Mouse (Mus musculus) liver, embryonic 15.5 days (tissue): ENCODE results near the gene Gm20388. TPM values are rescaled to one million over a fixed set of nuclear protein-coding genes. Genes with fewer than 3 reads are reported as not detected.
A peak's percentile ranks its signal among the peaks of the same experiment; 100 is the strongest.
"Not testable (repeated sequence)": the region's sequence is repeated elsewhere in the genome, so short reads cannot be mapped to it uniquely, and the experiment has no call there.

ENCODE experiments used
- ATAC-seq: fragments of 200-750 bp; cut with Nextera tagmentation; 2 replicates; pipeline ENCODE4 v1.8.0; 2017; ENCODE audit warnings: moderate number of reproducible peaks, mild to moderate bottlenecking, moderate library complexity; ENCODE audit not compliant: insufficient read depth
- H3K27ac ChIP-seq: fragments of 300-500 bp; sonication (generic); replicated peaks from 2 replicates; pipeline ENCODE4 v1.5.1; 2015; ENCODE audit warnings: mild to moderate bottlenecking, inconsistent platforms
- H3K27me3 ChIP-seq: fragments of 300-500 bp; sonication (generic); 2 replicates; pipeline ENCODE4 v1.6.1; 2015; ENCODE audit warnings: mild to moderate bottlenecking, inconsistent platforms
- H3K36me3 ChIP-seq: fragments of 300-500 bp; sonication (generic); replicated peaks from 2 replicates; pipeline ENCODE4 v1.6.1; 2015; ENCODE audit warnings: moderate library complexity, mild to moderate bottlenecking, inconsistent platforms
- H3K4me1 ChIP-seq: fragments of 300-500 bp; sonication (generic); replicated peaks from 2 replicates; pipeline ENCODE4 v1.6.1; 2015; ENCODE audit warnings: inconsistent platforms
- H3K4me2 ChIP-seq: fragments of 300-500 bp; sonication (generic); 2 replicates; pipeline ENCODE4 v1.6.1; 2015; ENCODE audit warnings: moderate library complexity, mild to moderate bottlenecking, inconsistent platforms
- H3K4me3 ChIP-seq: fragments of 300-500 bp; sonication (generic); replicated peaks from 2 replicates; pipeline ENCODE4 v1.5.1; 2015; ENCODE audit warnings: mild to moderate bottlenecking, inconsistent platforms
- H3K9ac ChIP-seq: fragments of 300-500 bp; sonication (generic); 2 replicates; pipeline ENCODE4 v1.6.1; 2015; ENCODE audit warnings: moderate library complexity, mild to moderate bottlenecking, inconsistent platforms
- H3K9me3 ChIP-seq: fragments of 300-500 bp; sonication (generic); replicated peaks from 2 replicates; pipeline ENCODE4 v1.6.1; 2016; ENCODE audit warnings: inconsistent platforms
- WGBS: fragments of 180-500 bp; shearing (Covaris S2); methylation state at CpG from one replicate; pipeline ENCODE4 v1.1.7; 2015; ENCODE audit warnings: mixed read lengths; ENCODE audit not compliant: insufficient replicate concordance; 5-methylcytosine and 5-hydroxymethylcytosine counted together
- polyA plus RNA-seq: library from polyadenylated mRNA; unstranded; fragments of >200 nt; fragmentation: Nextera tagmentation; extraction: Ambion mirVana; gene quantifications from 2 replicates; pipeline ENCODE4 v1.2.1, GENCODE M21; 2015

The Gm20388 gene
- polyA plus RNA-seq, 1 experiment from 2014 or later: not detected

DNA sequence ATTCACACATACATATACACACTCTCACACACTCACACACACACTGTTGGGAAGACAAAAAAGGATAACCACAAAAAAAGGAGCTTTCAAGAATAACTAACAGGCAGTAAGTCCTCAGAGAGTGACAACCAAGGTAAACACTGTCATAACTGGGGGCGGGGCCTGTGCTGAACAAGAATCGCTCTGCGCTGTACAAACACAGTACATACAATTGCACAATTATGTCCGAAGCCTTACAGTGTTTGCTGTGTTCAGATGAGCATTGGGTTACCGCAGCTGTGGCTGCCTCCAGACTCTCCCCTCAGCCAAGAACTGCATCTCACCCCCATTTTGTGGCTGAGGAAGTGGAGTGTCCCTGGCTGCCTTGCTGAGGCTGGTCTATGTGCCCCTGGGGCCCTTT lies 1510.4 kb downstream of the Gm20388 start:
- H3K27ac ChIP-seq: no peak overlapping the region
- no peak overlapping the region for H3K9ac ChIP-seq
- H3K9me3 ChIP-seq: no peaks in the 10 kb centered on the region
- no peaks in the 10 kb centered on the region for H3K27me3 ChIP-seq
- no peak overlapping the region for H3K4me2 ChIP-seq
- H3K4me1 ChIP-seq: peaks cover 8% of the 10 kb centered on the region; the same call in 1 of the 2 replicates
- WGBS: 64% methylated on average over 5 of the region's 5 CpGs
- H3K36me3 ChIP-seq: no peaks in the 10 kb centered on the region
- peak; percentile 60; the same call in 1 of the 2 replicates for ATAC-seq
- H3K4me3 ChIP-seq: no peak overlapping the region

- H3K9ac ChIP-seq: no peak overlapping the region
- no peak for ATAC-seq
- no peak overlapping the region for H3K4me2 ChIP-seq
- no peak overlapping the region for H3K27ac ChIP-seq
- no peaks in the 10 kb centered on the region for H3K4me1 ChIP-seq
- no peaks in the 10 kb centered on the region for H3K27me3 ChIP-seq
- WGBS: 71% methylated on average over 10 of the region's 10 CpGs
- no peak overlapping the region for H3K4me3 ChIP-seq
- H3K36me3 ChIP-seq: no peaks in the 10 kb centered on the region
- H3K9me3 ChIP-seq: no peaks in the 10 kb centered on the region
Measured at GRCm38 (mm10) chr8:121424080-121424479, 1513.4 kb downstream of the Gm20388 start.

- no peak overlapping the region for H3K4me2 ChIP-seq
- no peak overlapping the region for H3K4me3 ChIP-seq
- no peak for ATAC-seq
- H3K36me3 ChIP-seq: no peaks in the 10 kb centered on the region
- no peaks in the 10 kb centered on the region for H3K9me3 ChIP-seq
- H3K4me1 ChIP-seq: no peaks in the 10 kb centered on the region
- 67% methylated on average over 14 of the region's 14 CpGs for WGBS
- no peak overlapping the region for H3K27ac ChIP-seq
- H3K9ac ChIP-seq: no peak overlapping the region
- no peaks in the 10 kb centered on the region for H3K27me3 ChIP-seq
Measured at GRCm38 (mm10) chr8:121424600-121424999, 1514.0 kb downstream of the Gm20388 start.

DNA sequence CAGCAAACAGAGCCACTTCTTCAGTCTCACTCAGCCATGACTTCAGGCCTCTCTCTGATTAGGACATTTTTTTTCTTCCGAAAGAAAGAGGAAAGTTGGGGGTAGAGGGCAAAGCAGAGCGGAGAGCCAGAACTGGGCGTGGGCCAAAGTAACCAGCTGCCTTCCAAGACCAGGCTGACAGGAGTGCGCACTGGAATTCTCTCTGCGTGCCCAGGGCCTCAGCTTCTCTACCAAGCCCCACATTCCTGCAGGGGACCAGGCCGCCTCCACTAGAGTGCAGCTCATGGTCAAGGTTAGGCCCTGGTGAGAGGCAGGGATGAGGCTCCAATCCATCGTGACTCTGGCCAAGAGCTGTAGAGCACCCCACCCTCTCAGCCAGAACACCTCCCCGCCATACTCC lies 1520.9 kb downstream of the Gm20388 start:
- no peaks in the 10 kb centered on the region for H3K9me3 ChIP-seq
- H3K36me3 ChIP-seq: no peaks in the 10 kb centered on the region
- H3K27ac ChIP-seq: no peak overlapping the region
- H3K4me1 ChIP-seq: no peaks in the 10 kb centered on the region
- H3K4me3 ChIP-seq: no peak overlapping the region
- no peak overlapping the region for H3K4me2 ChIP-seq
- ATAC-seq: no peak
- no peak overlapping the region for H3K9ac ChIP-seq
- no peaks in the 10 kb centered on the region; the same call in 1 of the 2 replicates for H3K27me3 ChIP-seq
- 65% methylated on average over 8 of the region's 8 CpGs for WGBS

DNA sequence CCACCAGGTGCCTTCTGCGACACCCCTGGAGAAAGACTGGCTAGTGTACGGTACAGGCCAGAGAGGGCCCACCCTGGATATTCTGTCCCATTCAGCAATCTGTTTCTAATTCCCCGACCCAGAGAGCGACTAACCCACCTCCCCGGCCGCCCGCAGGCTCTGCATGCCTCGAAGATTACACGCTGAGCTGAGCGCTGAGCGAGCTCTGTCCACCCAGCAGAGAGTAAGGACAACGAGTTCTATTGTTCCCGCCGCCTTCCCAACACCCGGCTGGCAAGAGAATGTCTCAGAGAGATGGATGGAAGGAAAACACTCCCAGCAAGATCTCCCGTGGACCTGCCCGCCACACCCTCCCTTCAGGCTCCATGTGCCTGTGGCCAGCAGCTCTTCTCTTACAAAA lies 1522.8 kb downstream of the Gm20388 start:
- ATAC-seq: no peak
- Histone ChIP-seq H3K4me3 (no peak overlapping the region), H3K9ac (no peak overlapping the region), H3K27ac (no peak overlapping the region), H3K36me3 (no peaks in the 10 kb centered on the region), H3K4me2 (no peak overlapping the region), H3K9me3 (no peaks in the 10 kb centered on the region), H3K4me1 (no peaks in the 10 kb centered on the region), H3K27me3 (no peaks in the 10 kb centered on the region; the same call in 1 of the 2 replicates)
- WGBS: 49% methylated on average over 17 of the region's 17 CpGs

DNA sequence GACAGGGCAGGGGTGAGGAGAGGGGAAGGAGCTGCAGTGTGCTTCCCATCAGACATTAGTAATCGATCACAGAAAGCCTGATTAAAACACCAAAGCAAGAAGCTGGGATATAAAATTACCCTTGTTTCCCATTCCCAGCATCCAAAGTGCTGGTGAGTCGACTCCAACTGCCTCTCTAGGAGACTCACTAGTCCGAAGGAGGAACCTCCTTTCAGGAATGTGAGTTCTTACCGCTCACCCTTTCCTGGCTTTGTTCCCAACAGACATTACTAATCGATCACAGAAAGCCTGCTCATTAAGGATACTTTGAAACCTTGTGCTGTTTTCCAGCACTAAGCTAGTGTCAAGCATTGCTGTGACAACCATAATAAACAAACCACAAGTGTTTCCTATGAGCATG lies 1526.0 kb downstream of the Gm20388 start:
- H3K27me3 ChIP-seq: no peaks in the 10 kb centered on the region; the same call in 1 of the 2 replicates
- H3K4me1 ChIP-seq: no peaks in the 10 kb centered on the region
- no peak overlapping the region for H3K27ac ChIP-seq
- no peak overlapping the region for H3K4me2 ChIP-seq
- H3K9ac ChIP-seq: no peak overlapping the region
- no peak for ATAC-seq
- H3K36me3 ChIP-seq: no peaks in the 10 kb centered on the region
- H3K4me3 ChIP-seq: no peak overlapping the region
- H3K9me3 ChIP-seq: no peaks in the 10 kb centered on the region
- WGBS: 25% methylated on average over 5 of the region's 5 CpGs

GRCm38 (mm10) chr8:121437506-121437905 lies 1526.9 kb downstream of the Gm20388 start:
- ATAC-seq: no peak
- H3K4me2 ChIP-seq: no peak overlapping the region
- H3K36me3 ChIP-seq: no peaks in the 10 kb centered on the region
- H3K9ac ChIP-seq: no peak overlapping the region
- H3K9me3 ChIP-seq: no peaks in the 10 kb centered on the region
- no peak overlapping the region for H3K27ac ChIP-seq
- 48% methylated on average over 6 of the region's 6 CpGs for WGBS
- H3K4me3 ChIP-seq: no peak overlapping the region
- H3K27me3 ChIP-seq: no peaks in the 10 kb centered on the region; the same call in 1 of the 2 replicates
- no peaks in the 10 kb centered on the region for H3K4me1 ChIP-seq

- Histone ChIP-seq H3K9ac (no peak overlapping the region), H3K4me1 (no peaks in the 10 kb centered on the region), H3K27me3 (no peaks in the 10 kb centered on the region; the same call in 1 of the 2 replicates), H3K36me3 (no peaks in the 10 kb centered on the region), H3K4me3 (no peak overlapping the region), H3K9me3 (no peaks in the 10 kb centered on the region), H3K4me2 (no peak overlapping the region), H3K27ac (no peak overlapping the region)
- ATAC-seq: no peak
- 56% methylated on average over 6 of the region's 6 CpGs for WGBS
Measured at GRCm38 (mm10) chr8:121438111-121438510, 1527.5 kb downstream of the Gm20388 start.

GRCm38 (mm10) chr8:121439351-121439750 lies 1528.7 kb downstream of the Gm20388 start:
- ATAC-seq: no peak
- Histone ChIP-seq H3K4me2 (no peak overlapping the region), H3K27me3 (no peaks in the 10 kb centered on the region), H3K4me1 (no peaks in the 10 kb centered on the region), H3K9me3 (no peaks in the 10 kb centered on the region), H3K36me3 (no peaks in the 10 kb centered on the region), H3K4me3 (no peak overlapping the region), H3K9ac (no peak overlapping the region), H3K27ac (no peak overlapping the region)
- WGBS: 61% methylated on average over 4 of the region's 4 CpGs

- no peak overlapping the region for H3K4me2 ChIP-seq
- no peak overlapping the region for H3K27ac ChIP-seq
- no peak for ATAC-seq
- no peak overlapping the region for H3K4me3 ChIP-seq
- no peaks in the 10 kb centered on the region for H3K4me1 ChIP-seq
- no peaks in the 10 kb centered on the region for H3K27me3 ChIP-seq
- WGBS: 48% methylated on average over 7 of the region's 7 CpGs
- H3K36me3 ChIP-seq: no peaks in the 10 kb centered on the region
- no peak overlapping the region for H3K9ac ChIP-seq
- no peaks in the 10 kb centered on the region for H3K9me3 ChIP-seq
Measured at GRCm38 (mm10) chr8:121443361-121443760, 1532.7 kb downstream of the Gm20388 start.

- 59% methylated on average over 1 of the region's 1 CpGs for WGBS
- not testable (repeated sequence) for H3K9ac ChIP-seq
Measured at GRCm38 (mm10) chr8:121444521-121444920, 1533.9 kb downstream of the Gm20388 start.

GRCm38 (mm10) chr8:121445027-121445471 lies 1534.4 kb downstream of the Gm20388 start:
- ATAC-seq: no peak
- 71% methylated on average over 10 of the region's 10 CpGs for WGBS
- no peaks in the 10 kb centered on the region for H3K27me3 ChIP-seq

More at GRCm38 (mm10) chr8:121444521-121444920, 1533.9 kb downstream of the Gm20388 start:
- not testable (repeated sequence) for H3K27me3 ChIP-seq, H3K27ac ChIP-seq, H3K4me2 ChIP-seq, H3K4me3 ChIP-seq, H3K4me1 ChIP-seq, ATAC-seq, H3K36me3 ChIP-seq, H3K9me3 ChIP-seq

More at GRCm38 (mm10) chr8:121445027-121445471, 1534.4 kb downstream of the Gm20388 start:
- H3K4me3 ChIP-seq: no peak overlapping the region
- H3K4me1 ChIP-seq: no peaks in the 10 kb centered on the region
- H3K4me2 ChIP-seq: no peak overlapping the region
- H3K9ac ChIP-seq: no peak overlapping the region
- no peak overlapping the region for H3K27ac ChIP-seq
- H3K36me3 ChIP-seq: no peaks in the 10 kb centered on the region
- no peaks in the 10 kb centered on the region for H3K9me3 ChIP-seq
